8 mouse cellular contexts compared by ENCODE assay signal in genomic region chr16:17914307-17915249, GRCm38 (mm10). TPM values are rescaled to one million over a fixed set of nuclear protein-coding genes. Genes with fewer than 3 reads are reported as not detected.
A peak's percentile ranks its signal among the peaks of the same experiment; 100 is the strongest.
DNase-seq lines count a peak whose midpoint lies in the region; ATAC-seq lines count a peak whose summit lies in the region.

TSS of gene Gsc2 (minus strand) at chr16:17915059.

- no peaks in the 10 kb centered on the region for H3K36me3 ChIP-seq in lung, embryonic 15.5 days
- no peaks in the 10 kb centered on the region for H3K36me3 ChIP-seq in hindbrain, embryonic 14.5 days (replicated peaks; ENCODE audit: control insufficient read depth, insufficient read depth)
- H3K36me3 ChIP-seq in midbrain, embryonic 10.5 days = no peaks in the 10 kb centered on the region

- peaks cover 73% of the 10 kb centered on the region for H3K27me3 ChIP-seq in lung, embryonic 15.5 days
- H3K27me3 ChIP-seq in hindbrain, embryonic 14.5 days (ENCODE audit: control insufficient read depth, insufficient read depth, low read length) = peaks cover 71% of the 10 kb centered on the region
- peaks cover 81% of the 10 kb centered on the region for H3K27me3 ChIP-seq in midbrain, embryonic 10.5 days (ENCODE audit: low read depth, poor library complexity, severe bottlenecking)

- H3K27ac ChIP-seq in lung, embryonic 15.5 days = no peak within 1 kb of the TSS
- H3K27ac ChIP-seq in hindbrain, embryonic 14.5 days = no peak within 1 kb of the TSS
- peak within 1 kb of the TSS; percentile 64; the same call in 1 of the 2 replicates for H3K27ac ChIP-seq in midbrain, embryonic 10.5 days (replicated peaks)

- H3K9ac ChIP-seq in lung, embryonic 15.5 days = 0 out of 2 replicates have a peak within 1 kb of the TSS, but pooled peaks have one; percentile 10
- H3K9ac ChIP-seq in hindbrain, embryonic 14.5 days = 0 out of 2 replicates have a peak within 1 kb of the TSS, but pooled peaks have one; percentile 18

- no peak for DNase-seq in lung, postnatal 14 days
- DNase-seq in embryo, embryonic 9.5 days (ENCODE audit: extremely low spot score) = peak; percentile 51
- no peak for DNase-seq in hindbrain, embryonic 14.5 days (ENCODE audit: low spot score)
- DNase-seq in midbrain, embryonic 10.5 days (ENCODE audit: low spot score) = peak; percentile 60
- peak; percentile 28 for DNase-seq in thymus, postnatal 25 days
- DNase-seq in cerebellum, postnatal 25 days = no peak
- no peak for DNase-seq in frontal cortex, adult 2 months (ENCODE audit: extremely low spot score in 1 of 2, low spot score in 1 of 2)

- H3K4me2 ChIP-seq in lung, embryonic 15.5 days = peak within 1 kb of the TSS; percentile 69
- H3K4me2 ChIP-seq in hindbrain, embryonic 14.5 days (replicated peaks) = peak within 1 kb of the TSS; percentile 50

- under 1% methylated on average over 90 of the region's 106 CpGs for WGBS in lung, embryonic 15.5 days
- under 1% methylated on average over 105 of the region's 106 CpGs for WGBS in hindbrain, embryonic 14.5 days
- WGBS in midbrain, embryonic 10.5 days = under 1% methylated on average over 105 of the region's 106 CpGs

- peaks cover 18% of the 10 kb centered on the region for H3K4me1 ChIP-seq in lung, embryonic 15.5 days
- peaks cover 10% of the 10 kb centered on the region for H3K4me1 ChIP-seq in hindbrain, embryonic 14.5 days (replicated peaks; ENCODE audit: control insufficient read depth, insufficient read depth, low read length)
- peaks cover 27% of the 10 kb centered on the region for H3K4me1 ChIP-seq in midbrain, embryonic 10.5 days

- no peak for ATAC-seq in lung, embryonic 15.5 days (ENCODE audit: borderline replicate concordance, extremely low read depth, low FRiP score, low TSS enrichment)
- ATAC-seq in hindbrain, embryonic 14.5 days (ENCODE audit: low FRiP score) = no peak

- peak within 1 kb of the TSS; percentile 37 for H3K4me3 ChIP-seq in lung, embryonic 15.5 days
- peak within 1 kb of the TSS; percentile 29 for H3K4me3 ChIP-seq in hindbrain, embryonic 14.5 days (replicated peaks; ENCODE audit: low read length)
- H3K4me3 ChIP-seq in midbrain, embryonic 10.5 days = peak within 1 kb of the TSS; percentile 56

- H3K9me3 ChIP-seq in lung, embryonic 15.5 days = no peaks in the 10 kb centered on the region
- no peaks in the 10 kb centered on the region for H3K9me3 ChIP-seq in hindbrain, embryonic 14.5 days (ENCODE audit: control insufficient read depth, low read length)
- H3K9me3 ChIP-seq in midbrain, embryonic 10.5 days (replicated peaks) = no peaks in the 10 kb centered on the region

RNA-seq across cellular contexts. Expression of gene Gsc2, which starts in this region (rescaled TPM):
- not detected in 2 replicates for polyA plus RNA-seq in lung, embryonic 15.5 days (2015; fragmentation: Nextera tagmentation; extraction: Ambion mirVana)
- polyA plus RNA-seq in hindbrain, embryonic 14.5 days (2014; fragmentation: Nextera tagmentation; extraction: Ambion mirVana) = 0.44 and 1.1 TPM in 2 replicates
- polyA plus RNA-seq in midbrain, embryonic 10.5 days (2016; fragmentation: Nextera tagmentation; extraction: Ambion mirVana) = 0.75 and 1.4 TPM in 2 replicates
- 0.08 TPM in 1 of 2 replicates, not detected in the other for polyA plus RNA-seq in frontal cortex, adult 2 months (2012; rRNA removed)

Comparison
In these comparisons a context has a peak if more than half of its experiments do, and no peak if none do; other contexts are left out.
1. DNase-seq: peak in embryo, embryonic 9.5 days (single experiment), midbrain, embryonic 10.5 days (single experiment) and thymus, postnatal 25 days (single experiment); none in lung, postnatal 14 days (single experiment), hindbrain, embryonic 14.5 days (single experiment), cerebellum, postnatal 25 days (0 of 2) and frontal cortex, adult 2 months (0 of 2).
2. Peak in every context shown above with its lines, with median percentiles within 50 percentile points of each other: H3K4me3 ChIP-seq.